ENCODE assay signal across 8 mouse cellular contexts in genomic region chr7:6172006-6172649, GRCm38 (mm10). TPM values are rescaled to one million over a fixed set of nuclear protein-coding genes. Genes with fewer than 3 reads are reported as not detected.
DNase-seq lines count a peak whose midpoint lies in the region; ATAC-seq lines count a peak whose summit lies in the region.

Gene Zfp444, plus strand, starts transcription at chr7:6172226.

- peak within 1 kb of the TSS; percentile 89 for H3K9ac ChIP-seq in heart, embryonic 13.5 days
- peak within 1 kb of the TSS; percentile 84 for H3K9ac ChIP-seq in liver, embryonic 12.5 days
- peak within 1 kb of the TSS; percentile 53 for H3K9ac ChIP-seq in stomach, embryonic 15.5 days

- WGBS in heart, embryonic 13.5 days, result under 1% methylated on average over 37 of the region's 37 CpGs
- WGBS in liver, embryonic 12.5 days (ENCODE audit: insufficient replicate concordance), result under 1% methylated on average over 37 of the region's 37 CpGs
- WGBS in stomach, embryonic 15.5 days, result under 1% methylated on average over 37 of the region's 37 CpGs

- peaks cover 12% of the 10 kb centered on the region for H3K36me3 ChIP-seq in heart, embryonic 13.5 days
- peaks cover 9% of the 10 kb centered on the region; the same call in 1 of the 2 replicates for H3K36me3 ChIP-seq in liver, embryonic 12.5 days
- 0 out of 2 replicates have a peak, but pooled peaks cover 4% of the 10 kb centered on the region for H3K36me3 ChIP-seq in stomach, embryonic 15.5 days

- H3K27me3 ChIP-seq in heart, embryonic 13.5 days (replicated peaks), result no peaks in the 10 kb centered on the region
- H3K27me3 ChIP-seq in liver, embryonic 12.5 days (replicated peaks), result no peaks in the 10 kb centered on the region
- H3K27me3 ChIP-seq in stomach, embryonic 15.5 days (replicated peaks), result no peaks in the 10 kb centered on the region

- H3K4me2 ChIP-seq in heart, embryonic 13.5 days, result peak within 1 kb of the TSS; percentile 97
- peak within 1 kb of the TSS; percentile 94 for H3K4me2 ChIP-seq in liver, embryonic 12.5 days
- H3K4me2 ChIP-seq in stomach, embryonic 15.5 days, result peak within 1 kb of the TSS; percentile 84

- H3K27ac ChIP-seq in brown adipose tissue, adult 24 weeks (replicated peaks; ENCODE audit: low read depth, low read length), result peak within 1 kb of the TSS; percentile 71
- H3K27ac ChIP-seq in heart, embryonic 13.5 days (replicated peaks), result peak within 1 kb of the TSS; percentile 80
- H3K27ac ChIP-seq in liver, embryonic 12.5 days, result peak within 1 kb of the TSS; percentile 80
- H3K27ac ChIP-seq in stomach, embryonic 15.5 days, result peak within 1 kb of the TSS; percentile 87

- DNase-seq in CD4-positive, CD25-positive, alpha-beta regulatory T cell, adult 2 months (ENCODE audit: low read depth, low spot score), result peak; percentile 96
- DNase-seq in fat pad, adult 2 months (ENCODE audit: extremely low read depth, low read depth, low spot score), result peak; percentile 87
- peak; percentile 99 for DNase-seq in kidney, postnatal 10 days
- peak; percentile 90 to 93 for DNase-seq in natural killer cell, adult 2 months (ENCODE audit: low spot score in 2 of 2)

- H3K4me1 ChIP-seq in brown adipose tissue, adult 24 weeks (ENCODE audit: control insufficient read depth, insufficient read depth, insufficient read length, low read length), result no peaks in the 10 kb centered on the region
- peaks cover 24% of the 10 kb centered on the region for H3K4me1 ChIP-seq in heart, embryonic 13.5 days
- H3K4me1 ChIP-seq in liver, embryonic 12.5 days, result peaks cover 49% of the 10 kb centered on the region
- peaks cover 8% of the 10 kb centered on the region; the same call in 1 of the 2 replicates for H3K4me1 ChIP-seq in stomach, embryonic 15.5 days

- H3K9me3 ChIP-seq in heart, embryonic 13.5 days, result no peaks in the 10 kb centered on the region
- no peaks in the 10 kb centered on the region for H3K9me3 ChIP-seq in liver, embryonic 12.5 days (replicated peaks)
- no peaks in the 10 kb centered on the region for H3K9me3 ChIP-seq in stomach, embryonic 15.5 days

- ATAC-seq in heart, embryonic 13.5 days (ENCODE audit: extremely low read depth, insufficient number of reproducible peaks, low FRiP score, low TSS enrichment), result peak; percentile 86
- ATAC-seq in liver, embryonic 12.5 days, result peak; percentile 84
- peak; percentile 94 for ATAC-seq in stomach, embryonic 15.5 days (ENCODE audit: insufficient read depth, low FRiP score, low read depth)

- peak within 1 kb of the TSS; percentile 69 for H3K4me3 ChIP-seq in brown adipose tissue, adult 24 weeks (ENCODE audit: insufficient read depth, low read depth, low read length)
- peak within 1 kb of the TSS; percentile 79 for H3K4me3 ChIP-seq in heart, embryonic 13.5 days
- H3K4me3 ChIP-seq in liver, embryonic 12.5 days, result peak within 1 kb of the TSS; percentile 74
- peak within 1 kb of the TSS; percentile 72 for H3K4me3 ChIP-seq in stomach, embryonic 15.5 days (replicated peaks)

RNA-seq across cellular contexts. Expression of gene Zfp444, which starts in this region (rescaled TPM):
- 5.1 and 7.7 TPM in 2 replicates for polyA plus RNA-seq in brown adipose tissue, adult 24 weeks (2012; ENCODE audit: insufficient read depth, insufficient read length, missing spikeins)
- polyA plus RNA-seq in heart, embryonic 13.5 days (2015; fragmentation: Nextera tagmentation; extraction: Ambion mirVana), result 26.8 and 34.0 TPM in 2 replicates
- polyA plus RNA-seq in liver, embryonic 12.5 days (2016; fragmentation: Nextera tagmentation; extraction: Ambion mirVana), result 25.5 and 26.3 TPM in 2 replicates
- 46.8 and 49.6 TPM in 2 replicates for polyA plus RNA-seq in stomach, embryonic 15.5 days (2015; fragmentation: Nextera tagmentation; extraction: Ambion mirVana)

Comparison
In these comparisons a context has a peak if more than half of its experiments do, and no peak if none do; other contexts are left out.
1. Peak in every context shown above with its lines: DNase-seq, ATAC-seq, H3K4me3 ChIP-seq and H3K27ac ChIP-seq.